Mouse (Mus musculus) Patski (cell line): ENCODE results near the gene Tbc1d9b. TPM values are rescaled to one million over a fixed set of nuclear protein-coding genes. Genes with fewer than 3 reads are reported as not detected.

Experiments used
- ATAC-seq: fragments of 100-300 bp; one replicate; pipeline ENCODE4 v1.8.0; 2021
- CTCF ChIA-PET: fragments of 350-600 bp; sonication (Branson Sonifier 250); formaldehyde crosslinking; loops from one replicate; lab custom pipeline; 2022; ENCODE audit warnings: inconsistent platforms; lab: Charles Lee
- POLR2A ChIA-PET: fragments of 350-600 bp; sonication (Branson Sonifier 250); formaldehyde crosslinking; loops from one replicate; lab custom pipeline; 2022; ENCODE audit warnings: antibody characterized with exemption, inconsistent platforms; lab: Charles Lee
- DNase-seq: peaks from one replicate; pipeline ENCODE4 v3.0.0-alpha.2; 2011; ENCODE audit warnings: low read depth, low spot score
- H3K27me3 ChIP-seq: fragments of 371-371 bp; one replicate; pipeline ENCODE4 v1.5.1; 2021
- CTCF ChIP-seq: fragments of 100-300 bp; IDR thresholded peaks from one replicate; pipeline ENCODE4 v1.5.1; 2021
- in situ Hi-C: fragments of 300-500 bp; cut with MboI; formaldehyde crosslinking; loops from 3 replicates; pipeline ENCODE4 v1.11.1; 2018; ENCODE audit warnings: low pct_unique_long_range_greater_than_20kb, mixed read lengths
- polyA plus RNA-seq: library from polyadenylated mRNA; unstranded; gene quantifications from one replicate; pipeline ENCODE4 v1.2.3, GENCODE M21; 2021

Gene Tbc1d9b
- 90.9 TPM for polyA plus RNA-seq

GRCm38 (mm10) chr11:50130811-50131766 is at the start of gene Tbc1d9b:
TSS of gene Tbc1d9b (plus strand) at chr11:50131396.
- POLR2A ChIA-PET: interaction anchor here (1.5 kb wide), 1 partner anchor 10 kb away, joined by 3 read pairs; no protein-coding TSS in a partner anchor
- CTCF ChIA-PET: interaction anchor here (0.6 to 2.2 kb wide), 21 partner anchors 10 to 199 kb away, joined by 3 to 32 read pairs (median 4); no protein-coding TSS in a partner anchor
- peak; percentile 93 for ATAC-seq
- in situ Hi-C loops: loop anchor here (5.0 kb wide), 1 partner anchor 144 kb away; no protein-coding TSS in a partner anchor
- TF ChIP-seq CTCF: peak; percentile 100
- peak; percentile 42 for DNase-seq
- H3K27me3 ChIP-seq: no peaks in the 10 kb centered on the region

GRCm38 (mm10) chr11:50086211-50086610 is 45.0 kb upstream of the Tbc1d9b start:
- ChIA-PET CTCF (interaction anchor here (1.6 kb wide), 1 partner anchor 12 kb away, joined by 3 read pairs; no protein-coding TSS in a partner anchor), POLR2A (no interaction called here)
- H3K27me3 ChIP-seq: no peaks in the 10 kb centered on the region
- TF ChIP-seq CTCF: no peak
- DNase-seq: no peak
- no peak for ATAC-seq
- in situ Hi-C loops: no loop called here

- ChIA-PET POLR2A (interaction anchor here (0.6 kb wide), 1 partner anchor 285 kb away, joined by 4 read pairs; no protein-coding TSS in a partner anchor), CTCF (interaction anchor here (1.0 to 1.8 kb wide), 2 partner anchors 18 to 42 kb away, joined by 3 to 4 read pairs; no protein-coding TSS in a partner anchor)
- no peaks in the 10 kb centered on the region for H3K27me3 ChIP-seq
- in situ Hi-C loops: no loop called here
- no peak for TF ChIP-seq CTCF
- DNase-seq (no peak), ATAC-seq (no peak)
Observed at GRCm38 (mm10) chr11:50089840-50090239, 41.4 kb upstream of the Tbc1d9b start.

- H3K27me3 ChIP-seq: no peaks in the 10 kb centered on the region
- POLR2A ChIA-PET: no interaction called here
- ATAC-seq: no peak
Observed at GRCm38 (mm10) chr11:50090982-50091675, 40.1 kb upstream of the Tbc1d9b start.

GRCm38 (mm10) chr11:50091681-50092080 is 39.5 kb upstream of the Tbc1d9b start:
- no peak for TF ChIP-seq CTCF
- ChIA-PET CTCF (no interaction called here), POLR2A (no interaction called here)
- no peaks in the 10 kb centered on the region for H3K27me3 ChIP-seq
- DNase-seq (no peak), ATAC-seq (no peak)
- in situ Hi-C loops: no loop called here

More at GRCm38 (mm10) chr11:50090982-50091675, 40.1 kb upstream of the Tbc1d9b start:
- CTCF ChIA-PET: no interaction called here
- DNase-seq: no peak
- in situ Hi-C loops: no loop called here
- TF ChIP-seq CTCF: no peak

- ATAC-seq (no peak), DNase-seq (no peak)
- TF ChIP-seq CTCF: no peak
- no peaks in the 10 kb centered on the region for H3K27me3 ChIP-seq
- in situ Hi-C loops: no loop called here
- ChIA-PET CTCF (interaction anchor here (1.0 to 1.4 kb wide), 3 partner anchors 11 to 26 kb away, joined by 3 read pairs; no protein-coding TSS in a partner anchor), POLR2A (no interaction called here)
Observed at GRCm38 (mm10) chr11:50095661-50096060, 35.5 kb upstream of the Tbc1d9b start.

GRCm38 (mm10) chr11:50097091-50097490 is 34.1 kb upstream of the Tbc1d9b start:
- ChIA-PET POLR2A (no interaction called here), CTCF (no interaction called here)
- DNase-seq: no peak
- no peaks in the 10 kb centered on the region for H3K27me3 ChIP-seq
- in situ Hi-C loops: no loop called here
- no peak for TF ChIP-seq CTCF
- no peak for ATAC-seq

GRCm38 (mm10) chr11:50098961-50099481 is 32.2 kb upstream of the Tbc1d9b start:
- CTCF ChIA-PET: interaction anchor here (1.3 to 1.5 kb wide), 2 partner anchors 11 to 16 kb away, joined by 3 read pairs; no protein-coding TSS in a partner anchor
- no peak for ATAC-seq
- no peak for DNase-seq
- in situ Hi-C loops: no loop called here
- POLR2A ChIA-PET: no interaction called here
- TF ChIP-seq CTCF: no peak
- no peaks in the 10 kb centered on the region for H3K27me3 ChIP-seq

- ATAC-seq (no peak), DNase-seq (no peak)
- ChIA-PET CTCF (interaction anchor here (1.5 kb wide), 1 partner anchor 11 kb away, joined by 3 read pairs; no protein-coding TSS in a partner anchor), POLR2A (interaction anchor here (0.6 kb wide), 1 partner anchor 15 kb away, joined by 4 read pairs; no protein-coding TSS in a partner anchor)
- in situ Hi-C loops: no loop called here
- TF ChIP-seq CTCF: no peak
- no peaks in the 10 kb centered on the region for H3K27me3 ChIP-seq
Observed at GRCm38 (mm10) chr11:50099692-50100091, 31.5 kb upstream of the Tbc1d9b start.
